Mouse (Mus musculus) stomach, embryonic 14.5 days (tissue): ENCODE measurements around the gene Sh3rf3. TPM values are rescaled to one million over a fixed set of nuclear protein-coding genes. Genes with fewer than 3 reads are reported as not detected.

Source experiments
- ATAC-seq: fragments of 200-750 bp; cut with Nextera tagmentation; 2 replicates; pipeline ENCODE4 v1.8.0; 2017; ENCODE audit warnings: low read depth, moderate TSS enrichment; ENCODE audit not compliant: insufficient number of reproducible peaks, insufficient read depth, low FRiP score
- H3K27ac ChIP-seq: fragments of 300-500 bp; sonication (generic); 2 replicates; pipeline ENCODE4 v1.5.1; 2014; ENCODE audit warnings: mild to moderate bottlenecking, low read length, moderate library complexity, mixed read lengths
- H3K27me3 ChIP-seq: fragments of 300-500 bp; sonication (generic); 2 replicates; pipeline ENCODE4 v1.6.1; 2014; ENCODE audit warnings: low read length, control low read depth, mixed read lengths; ENCODE audit not compliant: control insufficient read depth, insufficient read depth
- H3K36me3 ChIP-seq: fragments of 300-500 bp; sonication (generic); 2 replicates; pipeline ENCODE4 v1.6.1; 2014; ENCODE audit warnings: mild to moderate bottlenecking, control low read depth, low read length, moderate library complexity, mixed read lengths; ENCODE audit not compliant: control insufficient read depth, insufficient read depth
- H3K4me1 ChIP-seq: fragments of 300-500 bp; sonication (generic); 2 replicates; pipeline ENCODE4 v1.6.1; 2014; ENCODE audit warnings: low read length, control low read depth, mixed read lengths; ENCODE audit not compliant: control insufficient read depth, insufficient read depth
- H3K4me2 ChIP-seq: fragments of 300-500 bp; sonication (generic); replicated peaks from 2 replicates; pipeline ENCODE4 v1.6.1; 2014; ENCODE audit warnings: low read depth, low read length, control low read depth
- H3K4me3 ChIP-seq: fragments of 300-500 bp; sonication (generic); 2 replicates; pipeline ENCODE4 v1.5.1; 2014; ENCODE audit warnings: low read depth, low read length, control low read depth
- H3K9ac ChIP-seq: fragments of 300-500 bp; sonication (generic); replicated peaks from 2 replicates; pipeline ENCODE4 v1.6.1; 2014; ENCODE audit warnings: low read depth, mild to moderate bottlenecking, control low read depth, low read length, moderate library complexity, mixed read lengths
- H3K9me3 ChIP-seq: fragments of 300-500 bp; sonication (generic); 2 replicates; pipeline ENCODE4 v1.6.1; 2016; ENCODE audit warnings: low read depth, low read length, control low read depth; ENCODE audit not compliant: control insufficient read depth
- WGBS: fragments of 180-500 bp; shearing (Covaris S2); extraction: QIAGEN DNeasy Blood & Tissue Kit; methylation state at CpG from one replicate; pipeline ENCODE4 v1.1.7; 2014; 5-methylcytosine and 5-hydroxymethylcytosine counted together
- polyA plus RNA-seq: library from polyadenylated mRNA; unstranded; fragments of >200 nt; fragmentation: Nextera tagmentation; extraction: Ambion mirVana; gene quantifications from 2 replicates; pipeline ENCODE4 v1.2.1, GENCODE M21; 2014

The Sh3rf3 gene
- 1.2 and 1.3 TPM in 2 replicates for polyA plus RNA-seq

DNA sequence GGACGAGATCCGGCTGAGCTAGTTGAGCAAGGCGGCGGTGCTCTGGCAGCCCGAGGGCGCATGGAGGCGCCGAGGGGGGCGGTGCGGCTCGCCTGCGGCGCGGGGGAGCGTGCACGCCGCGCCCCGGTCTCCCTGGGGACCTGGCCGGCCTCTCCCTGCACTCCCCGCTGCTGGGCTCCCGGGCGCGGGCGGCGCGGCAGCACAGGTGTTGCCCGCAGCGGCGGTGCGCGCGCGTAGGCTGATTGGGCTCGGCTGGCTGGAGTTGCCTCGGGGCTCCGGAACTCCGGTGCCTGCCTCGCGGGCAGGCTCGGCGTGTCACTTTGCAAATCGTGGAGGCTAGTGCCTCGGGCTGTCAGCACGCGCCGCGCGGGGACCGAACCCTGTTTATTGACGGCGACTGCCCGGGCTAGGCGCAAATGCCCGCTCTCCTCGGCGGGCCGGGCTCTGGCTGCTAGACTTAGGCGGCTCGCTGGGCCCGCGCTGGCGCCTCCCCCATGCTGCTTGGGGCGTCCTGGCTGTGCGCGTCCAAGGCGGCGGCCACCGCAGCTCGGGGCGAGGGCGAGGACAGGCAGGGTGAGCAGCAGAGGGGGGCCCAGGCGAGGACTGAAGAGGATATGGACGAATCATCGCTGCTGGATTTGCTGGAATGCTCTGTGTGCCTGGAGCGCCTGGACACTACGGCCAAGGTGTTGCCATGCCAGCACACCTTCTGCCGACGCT is at the start of gene Sh3rf3:
TSS of gene Sh3rf3 (plus strand) at position 279 of the 720 bp plus-strand sequence.
- H3K27me3 ChIP-seq, result peaks cover 24% of the 10 kb centered on the region; the same call in 1 of the 2 replicates
- peak; percentile 59; the same call in 1 of the 2 replicates for ATAC-seq
- H3K27ac ChIP-seq, result no peak within 1 kb of the TSS

DNA sequence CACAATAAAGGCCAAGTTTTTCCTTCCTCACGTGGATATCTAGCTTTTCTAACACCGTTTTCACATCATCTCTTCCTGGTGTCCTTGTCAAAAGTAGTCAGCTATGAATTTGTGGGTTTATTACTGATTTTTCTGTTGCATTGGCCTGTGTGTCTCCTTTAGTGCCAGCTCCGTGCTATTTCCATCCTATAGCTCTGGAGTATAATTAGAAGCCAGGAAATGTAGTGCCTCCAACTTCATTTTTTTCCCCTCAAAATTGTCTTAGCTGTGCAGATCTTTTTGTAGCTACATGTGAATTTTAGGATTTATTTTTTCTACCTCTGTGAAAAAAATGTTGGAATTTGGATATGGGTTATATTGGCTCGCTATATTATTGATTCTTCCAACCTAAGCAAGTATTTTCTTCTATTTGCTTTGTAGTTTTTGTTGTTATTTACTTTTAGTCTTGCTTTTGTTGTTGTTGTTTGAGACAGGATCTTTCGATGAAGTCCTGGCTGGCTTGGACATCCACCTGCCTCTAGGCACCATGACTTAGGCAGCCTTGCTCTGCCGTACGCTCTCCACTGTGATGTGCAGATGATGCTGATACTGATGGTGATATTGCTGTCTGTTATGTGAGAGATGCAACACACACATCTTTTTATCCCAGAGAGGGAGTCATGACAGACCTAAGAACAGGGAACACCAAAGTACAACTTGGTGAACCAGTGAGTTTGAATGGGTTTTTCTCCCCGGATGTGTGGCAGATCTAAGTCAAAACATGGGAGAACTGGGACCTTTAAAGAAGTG is 24.5 kb upstream of the Sh3rf3 start:
- Histone ChIP-seq H3K27me3 (no peaks in the 10 kb centered on the region), H3K9ac (no peak overlapping the region), H3K4me3 (no peak overlapping the region), H3K4me1 (no peaks in the 10 kb centered on the region), H3K27ac (no peak overlapping the region), H3K9me3 (no peaks in the 10 kb centered on the region), H3K36me3 (no peaks in the 10 kb centered on the region), H3K4me2 (no peak overlapping the region)
- 89% methylated on average over 8 of the region's 8 CpGs for WGBS
- no peak for ATAC-seq

More for the DNA sequence above, at the start of gene Sh3rf3:
- Histone ChIP-seq H3K9ac (peak within 1 kb of the TSS; percentile 30; the same call in 1 of the 2 replicates), H3K36me3 (no peaks in the 10 kb centered on the region), H3K9me3 (no peaks in the 10 kb centered on the region), H3K4me1 (no peaks in the 10 kb centered on the region), H3K4me3 (peak within 1 kb of the TSS; percentile 53), H3K4me2 (peak within 1 kb of the TSS; percentile 99)
- 1% methylated on average over 77 of the region's 79 CpGs for WGBS

DNA sequence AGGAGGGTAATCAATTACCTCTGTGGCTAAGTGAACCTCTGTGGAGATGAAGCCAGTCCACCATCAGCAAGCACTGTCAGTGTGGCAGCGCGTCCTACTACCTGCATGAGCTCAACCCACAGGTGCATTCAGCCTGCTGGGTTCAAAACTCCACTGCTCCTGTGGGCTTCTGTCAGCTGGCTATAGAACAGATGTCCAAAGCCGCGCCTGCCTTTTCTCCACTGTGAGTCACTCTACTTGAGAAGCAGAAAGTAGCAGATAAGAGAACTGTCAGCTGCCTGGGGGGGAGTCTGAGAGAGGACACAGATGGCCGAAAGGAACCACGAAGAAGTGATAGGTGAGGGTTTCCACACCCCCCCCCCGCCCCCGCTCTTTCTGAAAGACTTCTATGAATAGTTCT is 15.6 kb upstream of the Sh3rf3 start:
- Histone ChIP-seq H3K36me3 (no peaks in the 10 kb centered on the region), H3K27me3 (no peaks in the 10 kb centered on the region), H3K4me3 (no peak overlapping the region), H3K4me1 (no peaks in the 10 kb centered on the region), H3K4me2 (no peak overlapping the region), H3K9ac (no peak overlapping the region), H3K9me3 (no peaks in the 10 kb centered on the region), H3K27ac (no peak overlapping the region)
- 75% methylated on average over 8 of the region's 8 CpGs for WGBS
- ATAC-seq, result peak; percentile 37; the same call in 1 of the 2 replicates

DNA sequence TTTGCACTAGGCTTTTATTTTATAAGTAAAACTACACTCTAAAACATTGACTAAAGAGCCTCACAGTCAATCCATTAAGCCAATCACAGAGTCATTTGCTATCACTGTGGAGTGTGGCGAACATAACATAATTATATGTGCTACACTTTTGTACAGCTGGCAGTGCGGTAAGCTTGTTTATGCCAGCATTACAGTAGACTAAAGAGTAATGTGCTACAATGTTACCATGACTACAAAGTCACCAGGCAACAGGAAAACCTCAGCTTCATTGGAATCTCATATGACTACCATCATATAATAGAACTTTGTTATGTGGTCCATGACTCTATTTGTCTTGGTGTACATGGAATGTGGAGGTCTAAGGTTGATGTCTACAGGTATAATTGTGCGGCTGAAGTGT is 15.0 kb upstream of the Sh3rf3 start:
- Histone ChIP-seq H3K36me3 (no peaks in the 10 kb centered on the region), H3K27me3 (no peaks in the 10 kb centered on the region), H3K9me3 (no peaks in the 10 kb centered on the region), H3K4me3 (no peak overlapping the region), H3K4me2 (no peak overlapping the region), H3K4me1 (no peaks in the 10 kb centered on the region), H3K27ac (no peak overlapping the region), H3K9ac (no peak overlapping the region)
- WGBS, result 72% methylated on average over 3 of the region's 3 CpGs
- no peak for ATAC-seq

DNA sequence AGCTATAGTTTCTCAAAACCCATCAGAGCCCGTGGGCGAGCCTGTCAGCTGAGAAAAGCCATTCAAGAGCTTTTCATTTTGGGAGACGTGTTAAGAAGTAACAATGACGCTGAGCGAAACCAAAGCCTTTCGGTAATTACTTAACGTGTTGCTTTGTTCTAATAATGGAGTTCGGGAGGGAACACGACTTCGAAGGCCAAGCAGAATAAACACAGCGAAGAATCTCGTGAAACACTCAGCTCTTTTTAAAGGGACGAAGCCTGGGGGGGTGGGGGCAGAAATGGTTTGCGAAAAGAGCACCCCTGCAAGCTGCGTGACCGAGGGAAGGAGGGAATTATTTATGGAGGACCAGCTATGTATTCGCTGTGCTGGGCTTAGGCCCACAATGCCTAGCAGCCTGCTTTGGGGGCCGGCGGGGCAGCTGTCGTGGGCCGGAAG is 12.1 kb upstream of the Sh3rf3 start:
- no peak overlapping the region for H3K9ac ChIP-seq
- no peaks in the 10 kb centered on the region for H3K4me1 ChIP-seq
- H3K4me2 ChIP-seq, result no peak overlapping the region
- no peaks in the 10 kb centered on the region for H3K9me3 ChIP-seq
- H3K27me3 ChIP-seq, result no peaks in the 10 kb centered on the region
- no peak overlapping the region for H3K27ac ChIP-seq
- H3K4me3 ChIP-seq, result no peak overlapping the region
- 71% methylated on average over 21 of the region's 21 CpGs for WGBS
- H3K36me3 ChIP-seq, result no peaks in the 10 kb centered on the region
- no peak for ATAC-seq

DNA sequence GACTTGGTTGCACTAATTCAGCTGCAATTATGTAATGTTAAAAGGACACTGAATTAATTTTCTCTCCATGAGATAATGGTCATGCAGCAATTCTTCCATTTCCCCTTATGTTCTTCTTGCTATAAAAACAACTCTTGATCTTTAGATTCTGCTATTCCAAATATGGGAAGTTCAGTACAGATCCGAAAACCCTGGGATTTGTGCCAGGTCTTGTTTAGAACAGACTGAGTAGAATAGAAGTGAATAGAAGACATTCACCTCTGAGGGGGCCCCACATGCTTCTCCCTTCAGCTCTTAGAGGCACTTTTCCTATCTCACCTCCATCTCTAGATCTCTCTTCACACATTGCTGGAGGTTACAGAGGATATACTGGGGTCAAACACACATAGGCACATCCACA is 10.8 kb upstream of the Sh3rf3 start:
- H3K4me1 ChIP-seq, result no peaks in the 10 kb centered on the region
- no peak overlapping the region for H3K4me2 ChIP-seq
- WGBS, result 50% methylated on average over 1 of the region's 1 CpGs
- no peak overlapping the region for H3K4me3 ChIP-seq
- no peak overlapping the region for H3K27ac ChIP-seq
- no peak overlapping the region for H3K9ac ChIP-seq
- no peaks in the 10 kb centered on the region for H3K9me3 ChIP-seq
- no peaks in the 10 kb centered on the region for H3K27me3 ChIP-seq
- no peak for ATAC-seq
- no peaks in the 10 kb centered on the region for H3K36me3 ChIP-seq

DNA sequence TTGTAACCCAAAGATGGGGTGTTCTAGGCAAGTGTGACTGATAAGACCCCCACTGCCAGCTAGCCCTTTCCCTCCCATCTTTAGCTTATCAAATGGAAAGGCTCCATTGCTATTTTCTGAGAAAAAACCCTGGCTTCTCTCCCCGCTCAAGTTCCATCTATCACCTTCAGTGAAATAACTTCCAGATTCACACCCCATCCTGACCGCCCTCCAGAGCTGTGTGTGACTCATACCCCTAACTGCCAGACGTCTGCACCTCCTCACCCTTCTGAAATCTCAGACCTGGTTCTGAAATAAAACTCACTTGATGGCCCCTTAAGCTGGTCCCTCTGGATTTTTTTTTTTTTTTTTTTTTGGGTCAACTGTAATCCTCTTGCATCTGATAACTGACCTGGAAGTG is 5.2 kb upstream of the Sh3rf3 start:
- H3K9me3 ChIP-seq, result no peaks in the 10 kb centered on the region
- peaks cover 12% of the 10 kb centered on the region; the same call in 1 of the 2 replicates for H3K27me3 ChIP-seq
- WGBS, result 55% methylated on average over 3 of the region's 3 CpGs
- no peaks in the 10 kb centered on the region for H3K36me3 ChIP-seq
- no peak overlapping the region for H3K4me3 ChIP-seq
- H3K27ac ChIP-seq, result no peak overlapping the region
- ATAC-seq, result no peak
- no peaks in the 10 kb centered on the region for H3K4me1 ChIP-seq
- H3K9ac ChIP-seq, result no peak overlapping the region
- no peak overlapping the region for H3K4me2 ChIP-seq

DNA sequence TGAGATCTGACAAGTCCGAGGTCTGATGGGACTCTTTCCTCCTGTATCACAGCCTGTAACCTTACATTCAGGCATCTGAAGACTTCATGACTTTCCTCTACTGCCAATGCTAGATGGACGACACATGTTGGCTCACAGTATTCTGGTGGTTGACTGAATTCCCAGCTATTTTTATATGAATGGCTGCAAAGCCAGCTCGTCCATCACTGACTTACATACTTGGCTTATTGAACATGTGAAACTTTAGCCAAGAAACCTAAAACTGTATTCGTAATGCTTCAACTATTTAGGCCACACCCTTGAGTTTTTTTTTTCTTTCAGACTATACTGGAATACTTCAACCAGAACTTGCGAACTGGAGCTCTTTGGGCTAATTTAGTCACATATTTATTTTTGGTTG is 3.0 kb upstream of the Sh3rf3 start:
- no peaks in the 10 kb centered on the region for H3K4me1 ChIP-seq
- no peak overlapping the region for H3K9ac ChIP-seq
- no peak overlapping the region for H3K4me3 ChIP-seq
- H3K27ac ChIP-seq, result no peak overlapping the region
- H3K9me3 ChIP-seq, result no peaks in the 10 kb centered on the region
- 70% methylated on average over 5 of the region's 5 CpGs for WGBS
- peaks cover 24% of the 10 kb centered on the region; the same call in 1 of the 2 replicates for H3K27me3 ChIP-seq
- no peaks in the 10 kb centered on the region for H3K36me3 ChIP-seq
- no peak overlapping the region for H3K4me2 ChIP-seq
- ATAC-seq, result no peak
